Mouse (Mus musculus): ENCODE measurements around the gene Mrps18b. TPM values are rescaled to one million over a fixed set of nuclear protein-coding genes. Genes with fewer than 3 reads are reported as not detected.

Mrps18b gene
- polyA plus RNA-seq, 1 experiment = 69.7 TPM

GRCm38 (mm10) chr17:35903992-35904355, 12.2 kb downstream of the Mrps18b start:
- H3K27ac ChIP-seq (ENCODE audit: control insufficient read depth, insufficient read depth, low read length) = peak overlapping the region; percentile 44; the same call in 1 of the 2 replicates
- H3K36me3 ChIP-seq (ENCODE audit: control insufficient read depth, insufficient read depth, low read length) = no peaks in the 10 kb centered on the region
- 3% methylated on average over 4 of the region's 4 CpGs for WGBS
- TF ChIP-seq POLR2A (IDR thresholded peaks at IDR 0.05; ENCODE audit: control insufficient read depth, extremely low read depth, insufficient read depth, low read length, poor library complexity) = no peak
- TF ChIP-seq CTCF (IDR thresholded peaks at IDR 0.05; ENCODE audit: borderline replicate concordance, control insufficient read depth, extremely low read depth, insufficient read depth, low read length, poor library complexity) = no peak
- H3K4me3 ChIP-seq (ENCODE audit: control insufficient read depth, insufficient read depth, low read length) = no peak overlapping the region
- no peaks in the 10 kb centered on the region for H3K27me3 ChIP-seq (ENCODE audit: control insufficient read depth, insufficient read depth, low read length)
- peaks cover 13% of the 10 kb centered on the region for H3K4me1 ChIP-seq (replicated peaks; ENCODE audit: control insufficient read depth, insufficient read depth, low read length)
- no peak for DNase-seq

- WGBS = 58% methylated on average over 9 of the region's 9 CpGs
- peak overlapping the region; percentile 44; the same call in 1 of the 2 replicates for H3K27ac ChIP-seq (ENCODE audit: control insufficient read depth, insufficient read depth, low read length)
- H3K4me3 ChIP-seq (ENCODE audit: control insufficient read depth, insufficient read depth, low read length) = no peak overlapping the region
- no peak for DNase-seq
- TF ChIP-seq POLR2A (IDR thresholded peaks at IDR 0.05; ENCODE audit: control insufficient read depth, extremely low read depth, insufficient read depth, low read length, poor library complexity) (no peak), CTCF (IDR thresholded peaks at IDR 0.05; ENCODE audit: borderline replicate concordance, control insufficient read depth, extremely low read depth, insufficient read depth, low read length, poor library complexity) (no peak)
- H3K27me3 ChIP-seq (ENCODE audit: control insufficient read depth, insufficient read depth, low read length) = no peaks in the 10 kb centered on the region
- H3K36me3 ChIP-seq (ENCODE audit: control insufficient read depth, insufficient read depth, low read length) = no peaks in the 10 kb centered on the region
- peaks cover 13% of the 10 kb centered on the region for H3K4me1 ChIP-seq (replicated peaks; ENCODE audit: control insufficient read depth, insufficient read depth, low read length)
Measured at GRCm38 (mm10) chr17:35903343-35903991, 12.7 kb downstream of the Mrps18b start.

GRCm38 (mm10) chr17:35900636-35901035, 15.6 kb downstream of the Mrps18b start:
- 48% methylated on average over 3 of the region's 3 CpGs for WGBS
- no peak for DNase-seq
- H3K4me3 ChIP-seq (ENCODE audit: control insufficient read depth, insufficient read depth, low read length) = no peak overlapping the region
- no peak for TF ChIP-seq POLR2A (IDR thresholded peaks at IDR 0.05; ENCODE audit: control insufficient read depth, extremely low read depth, insufficient read depth, low read length, poor library complexity)
- TF ChIP-seq CTCF (IDR thresholded peaks at IDR 0.05; ENCODE audit: borderline replicate concordance, control insufficient read depth, extremely low read depth, insufficient read depth, low read length, poor library complexity) = no peak
- H3K36me3 ChIP-seq (ENCODE audit: control insufficient read depth, insufficient read depth, low read length) = no peaks in the 10 kb centered on the region
- H3K27ac ChIP-seq (ENCODE audit: control insufficient read depth, insufficient read depth, low read length) = no peak overlapping the region
- H3K4me1 ChIP-seq (replicated peaks; ENCODE audit: control insufficient read depth, insufficient read depth, low read length) = peaks cover 26% of the 10 kb centered on the region
- H3K27me3 ChIP-seq (ENCODE audit: control insufficient read depth, insufficient read depth, low read length) = no peaks in the 10 kb centered on the region

- TF ChIP-seq POLR2A (IDR thresholded peaks at IDR 0.05; ENCODE audit: control insufficient read depth, extremely low read depth, insufficient read depth, low read length, poor library complexity) (no peak), CTCF (IDR thresholded peaks at IDR 0.05; ENCODE audit: borderline replicate concordance, control insufficient read depth, extremely low read depth, insufficient read depth, low read length, poor library complexity) (no peak)
- no peak for DNase-seq
- Histone ChIP-seq H3K4me3 (ENCODE audit: control insufficient read depth, insufficient read depth, low read length) (0 out of 2 replicates have a peak overlapping the region, but pooled peaks have one; percentile 2), H3K27ac (ENCODE audit: control insufficient read depth, insufficient read depth, low read length) (peak overlapping the region; percentile 62), H3K36me3 (ENCODE audit: control insufficient read depth, insufficient read depth, low read length) (peaks cover 6% of the 10 kb centered on the region), H3K4me1 (replicated peaks; ENCODE audit: control insufficient read depth, insufficient read depth, low read length) (peaks cover 16% of the 10 kb centered on the region), H3K27me3 (ENCODE audit: control insufficient read depth, insufficient read depth, low read length) (no peaks in the 10 kb centered on the region)
- 28% methylated on average over 23 of the region's 23 CpGs for WGBS
Measured at GRCm38 (mm10) chr17:35897644-35898573, 18.3 kb downstream of the Mrps18b start.

- H3K36me3 ChIP-seq (ENCODE audit: control insufficient read depth, insufficient read depth, low read length) = peaks cover 14% of the 10 kb centered on the region
- peaks cover 14% of the 10 kb centered on the region for H3K4me1 ChIP-seq (replicated peaks; ENCODE audit: control insufficient read depth, insufficient read depth, low read length)
- H3K27me3 ChIP-seq (ENCODE audit: control insufficient read depth, insufficient read depth, low read length) = no peaks in the 10 kb centered on the region
- peak; percentile 91 for DNase-seq
- 0 out of 2 replicates have a peak, but pooled peaks have one; percentile 25 for TF ChIP-seq CTCF (IDR thresholded peaks at IDR 0.05; ENCODE audit: borderline replicate concordance, control insufficient read depth, extremely low read depth, insufficient read depth, low read length, poor library complexity)
- TF ChIP-seq POLR2A (IDR thresholded peaks at IDR 0.05; ENCODE audit: control insufficient read depth, extremely low read depth, insufficient read depth, low read length, poor library complexity) = peak; percentile 41; the same call in 1 of the 2 replicates
- peak within 1 kb of the TSS; percentile 98 for H3K4me3 ChIP-seq (ENCODE audit: control insufficient read depth, insufficient read depth, low read length)
- under 1% methylated on average over 86 of the region's 86 CpGs for WGBS
- peak within 1 kb of the TSS; percentile 62 for H3K27ac ChIP-seq (ENCODE audit: control insufficient read depth, insufficient read depth, low read length)
Measured at GRCm38 (mm10) chr17:35896781-35897643, 19.2 kb downstream of the Mrps18b start, which contains the start of gene 2310061I04Rik. 2310061I04Rik (minus strand) TSS chr17:35897431.
